Mouse (Mus musculus) Patski (cell line): ENCODE measurements around the gene Fer. TPM values are rescaled to one million over a fixed set of nuclear protein-coding genes. Genes with fewer than 3 reads are reported as not detected.

ENCODE experiments used
- ATAC-seq: fragments of 100-300 bp; one replicate; pipeline ENCODE4 v1.8.0; 2021
- CTCF ChIA-PET: fragments of 350-600 bp; sonication (Branson Sonifier 250); formaldehyde crosslinking; loops from one replicate; lab custom pipeline; 2022; ENCODE audit warnings: inconsistent platforms; lab: Charles Lee
- POLR2A ChIA-PET: fragments of 350-600 bp; sonication (Branson Sonifier 250); formaldehyde crosslinking; loops from one replicate; lab custom pipeline; 2022; ENCODE audit warnings: antibody characterized with exemption, inconsistent platforms; lab: Charles Lee
- DNase-seq: peaks from one replicate; pipeline ENCODE4 v3.0.0-alpha.2; 2011; ENCODE audit warnings: low read depth, low spot score
- H3K27me3 ChIP-seq: fragments of 371-371 bp; one replicate; pipeline ENCODE4 v1.5.1; 2021
- CTCF ChIP-seq: fragments of 100-300 bp; IDR thresholded peaks from one replicate; pipeline ENCODE4 v1.5.1; 2021
- in situ Hi-C: fragments of 300-500 bp; cut with MboI; formaldehyde crosslinking; loops from 3 replicates; pipeline ENCODE4 v1.11.1; 2018; ENCODE audit warnings: low pct_unique_long_range_greater_than_20kb, mixed read lengths
- polyA plus RNA-seq: library from polyadenylated mRNA; unstranded; gene quantifications from one replicate; pipeline ENCODE4 v1.2.3, GENCODE M21; 2021

Gene Fer
- polyA plus RNA-seq, 1 experiment from 2014 or later, result 34.8 TPM

DNA sequence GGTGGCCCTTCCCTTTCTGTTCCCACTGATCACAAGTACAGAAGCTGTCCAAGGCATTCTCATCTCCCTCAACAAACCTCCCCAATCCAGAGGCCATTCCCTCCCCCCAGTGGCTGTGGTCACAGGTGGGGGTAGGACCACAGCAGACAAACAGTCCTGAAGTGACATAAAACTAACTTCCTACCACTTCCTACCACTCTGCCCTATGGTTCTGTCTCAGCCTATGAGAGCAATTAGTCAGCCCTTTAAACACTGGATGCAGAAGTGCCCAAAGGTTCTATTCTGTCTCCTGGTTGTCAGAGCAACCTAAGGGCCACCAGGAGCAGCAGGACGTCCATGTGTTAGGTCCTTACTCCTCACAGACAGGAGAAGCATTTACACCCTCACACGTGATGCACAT is 309.6 kb downstream of the Fer start:
- ChIA-PET CTCF (no interaction called here), POLR2A (no interaction called here)
- no peak for TF ChIP-seq CTCF
- ATAC-seq, result no peak
- DNase-seq, result no peak
- no peaks in the 10 kb centered on the region for H3K27me3 ChIP-seq
- in situ Hi-C loops, result no loop called here

DNA sequence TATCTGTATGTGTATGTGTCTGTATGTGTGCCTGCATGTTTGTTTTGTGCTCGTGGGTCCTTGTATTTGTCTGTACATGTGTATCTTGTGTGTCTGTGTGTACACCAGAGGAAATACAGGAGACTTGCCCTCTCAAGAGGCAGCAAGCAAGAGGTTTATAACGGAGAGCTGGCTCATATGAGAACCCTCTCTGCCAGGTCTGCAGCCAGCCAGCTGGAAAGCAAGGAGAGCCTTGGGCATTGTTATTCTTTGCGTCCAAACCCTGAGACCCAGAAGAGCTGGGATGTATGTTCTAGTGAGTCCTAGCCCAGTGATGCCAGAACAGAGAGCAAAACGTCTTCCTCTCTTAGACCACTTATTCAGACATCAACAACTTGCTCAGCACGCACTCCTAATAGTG is 317.7 kb downstream of the Fer start:
- no peak for TF ChIP-seq CTCF
- H3K27me3 ChIP-seq, result no peaks in the 10 kb centered on the region
- DNase-seq, result no peak
- ChIA-PET CTCF (no interaction called here), POLR2A (no interaction called here)
- ATAC-seq, result no peak
- in situ Hi-C loops, result no loop called here

- no peak for TF ChIP-seq CTCF
- no peaks in the 10 kb centered on the region for H3K27me3 ChIP-seq
- ChIA-PET POLR2A (no interaction called here), CTCF (no interaction called here)
- ATAC-seq (no peak), DNase-seq (no peak)
- in situ Hi-C loops, result no loop called here
Observed at GRCm38 (mm10) chr17:64181291-64181690, 318.4 kb downstream of the Fer start.

GRCm38 (mm10) chr17:64182599-64182998 is 319.7 kb downstream of the Fer start:
- ChIA-PET CTCF (no interaction called here), POLR2A (no interaction called here)
- in situ Hi-C loops, result no loop called here
- no peak for TF ChIP-seq CTCF
- no peaks in the 10 kb centered on the region for H3K27me3 ChIP-seq
- ATAC-seq (no peak), DNase-seq (no peak)

GRCm38 (mm10) chr17:64183196-64183595 is 320.3 kb downstream of the Fer start:
- CTCF ChIA-PET, result no interaction called here
- in situ Hi-C loops, result no loop called here
- POLR2A ChIA-PET, result no interaction called here

More at GRCm38 (mm10) chr17:64183196-64183595, 320.3 kb downstream of the Fer start:
- ATAC-seq, result no peak
- no peaks in the 10 kb centered on the region for H3K27me3 ChIP-seq
- TF ChIP-seq CTCF, result no peak
- DNase-seq, result no peak

Other genes starting within 250 kb of the Fer start
- 3.8 TPM for gene A930002H24Rik, start 729 bp downstream of the Fer start, polyA plus RNA-seq